Mouse (Mus musculus) cerebellum, postnatal 25 days (tissue): ENCODE measurements at regions not wholly inside any gene's neighbourhood (a gene's known extent, or its start where the extent isn't known, plus 50 kb on each side); places are given as distances from the start of the nearest gene placed in this dataset.

Experiments
- DNase-seq, 2 experiments: peaks; one replicate each; pipeline ENCODE4 v3.0.0; 2021; ENCODE audit warnings: mixed read lengths in 2 of 2

GRCm38 (mm10) chr19:26938911-26939310 lies 53.2 kb downstream of the Gm815 start:
- no peak for DNase-seq

- DNase-seq, result peak; percentile 66 to 72
Observed at GRCm38 (mm10) chr19:26944006-26944405, 58.3 kb downstream of the Gm815 start.

DNA sequence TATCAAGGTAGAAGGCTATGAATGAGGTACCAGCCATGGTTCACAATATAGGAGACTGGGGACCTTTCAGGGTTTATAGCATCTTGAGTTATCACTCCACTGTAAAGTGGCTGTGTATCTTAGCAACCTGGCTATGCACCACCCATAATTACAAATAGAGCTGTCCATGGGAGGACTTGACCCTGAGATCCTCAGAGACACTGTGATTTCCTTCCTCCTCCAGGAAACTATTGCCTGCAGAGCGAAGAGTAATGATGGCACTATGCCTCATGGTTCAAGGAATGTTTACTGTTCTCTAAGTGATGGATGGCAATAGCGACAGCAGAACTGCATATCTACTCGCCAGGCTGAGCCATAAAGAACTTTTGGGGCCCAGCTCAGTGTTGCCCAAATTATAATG lies 60.9 kb downstream of the Gm815 start:
- no peak for DNase-seq

DNA sequence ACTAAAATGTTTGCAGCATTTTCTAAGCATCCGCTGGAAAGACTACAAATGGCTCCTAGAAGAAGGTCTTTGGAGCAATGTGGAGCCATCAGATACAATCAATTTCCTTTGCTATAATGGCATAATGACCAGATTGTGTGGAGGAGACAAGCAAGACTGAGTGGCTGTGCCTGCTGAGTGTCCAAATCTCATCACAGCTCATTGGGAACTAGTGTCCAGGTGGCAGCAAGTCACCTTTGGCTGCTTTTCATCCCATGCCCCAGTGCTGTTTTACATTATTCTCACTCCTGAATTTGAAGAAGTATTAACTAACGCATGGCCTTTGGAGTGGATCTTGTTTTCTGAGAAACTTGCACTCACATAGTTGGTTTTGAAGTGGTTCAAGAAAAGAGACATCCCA lies 62.8 kb downstream of the Gm815 start:
- peak; percentile 68 to 72 for DNase-seq

DNA sequence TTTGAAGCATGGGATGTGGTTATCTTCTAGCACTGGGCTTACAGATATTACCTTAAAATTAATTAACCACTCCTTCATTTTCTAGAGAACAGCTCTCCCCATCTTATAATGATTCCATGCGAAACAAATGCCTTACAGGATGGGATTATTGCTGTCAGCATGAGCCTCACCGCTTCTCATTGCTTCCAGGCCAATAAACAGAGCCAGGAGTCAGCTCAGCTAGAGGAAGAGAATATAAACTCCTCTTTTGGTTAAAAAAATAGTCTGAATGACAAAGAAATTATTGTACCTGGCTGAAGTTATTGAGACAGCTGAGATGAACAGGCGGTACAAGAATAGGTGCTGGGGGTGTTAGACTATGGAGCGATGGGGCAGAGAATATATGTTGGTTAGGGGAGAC lies 63.5 kb downstream of the Gm815 start:
- DNase-seq, result peak; percentile 29 to 41

GRCm38 (mm10) chr19:26953348-26953747 lies 67.7 kb downstream of the Gm815 start:
- DNase-seq, result peak in 1 of 2 experiments; percentile 29

DNA sequence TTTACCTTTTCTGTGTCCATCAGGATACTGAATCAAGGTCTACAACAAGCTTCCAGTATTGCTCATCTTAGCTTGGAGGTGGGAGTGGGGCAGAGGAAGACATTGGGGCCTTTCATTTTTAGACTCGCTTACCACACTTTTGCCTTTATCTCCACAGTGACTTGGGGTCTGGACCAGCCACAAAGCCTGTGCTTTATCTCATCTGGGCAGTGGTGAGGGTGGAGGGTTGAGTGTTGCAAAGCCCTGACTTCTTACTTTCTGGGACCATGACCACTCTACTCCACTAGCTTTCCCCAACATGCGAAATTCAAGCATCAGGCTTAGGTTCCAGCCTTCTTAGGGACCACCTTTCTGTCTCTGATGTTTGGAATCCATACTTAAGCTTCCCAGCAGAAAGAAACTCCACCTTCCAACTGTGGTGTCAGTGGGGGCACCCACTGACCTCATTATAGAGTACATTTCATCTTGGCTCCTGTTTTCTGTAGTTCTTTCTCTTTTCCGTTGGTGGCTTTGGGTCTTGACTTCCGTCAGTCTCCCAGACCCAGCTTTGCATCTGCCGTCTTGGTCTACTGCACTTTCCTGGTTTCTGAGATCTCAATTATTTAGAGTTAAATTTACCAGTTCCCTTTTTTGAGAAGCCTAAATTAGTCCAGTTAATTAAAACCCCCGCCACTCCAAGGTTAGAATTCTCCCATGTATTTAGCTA lies 80.5 kb downstream of the Gm815 start:
- DNase-seq, result no peak

GRCm38 (mm10) chr19:26973058-26973457 lies 87.4 kb downstream of the Gm815 start:
- peak in 1 of 2 experiments; percentile 12 for DNase-seq

- no peak for DNase-seq
Observed at GRCm38 (mm10) chr19:26973773-26974548, 88.3 kb downstream of the Gm815 start.

DNA sequence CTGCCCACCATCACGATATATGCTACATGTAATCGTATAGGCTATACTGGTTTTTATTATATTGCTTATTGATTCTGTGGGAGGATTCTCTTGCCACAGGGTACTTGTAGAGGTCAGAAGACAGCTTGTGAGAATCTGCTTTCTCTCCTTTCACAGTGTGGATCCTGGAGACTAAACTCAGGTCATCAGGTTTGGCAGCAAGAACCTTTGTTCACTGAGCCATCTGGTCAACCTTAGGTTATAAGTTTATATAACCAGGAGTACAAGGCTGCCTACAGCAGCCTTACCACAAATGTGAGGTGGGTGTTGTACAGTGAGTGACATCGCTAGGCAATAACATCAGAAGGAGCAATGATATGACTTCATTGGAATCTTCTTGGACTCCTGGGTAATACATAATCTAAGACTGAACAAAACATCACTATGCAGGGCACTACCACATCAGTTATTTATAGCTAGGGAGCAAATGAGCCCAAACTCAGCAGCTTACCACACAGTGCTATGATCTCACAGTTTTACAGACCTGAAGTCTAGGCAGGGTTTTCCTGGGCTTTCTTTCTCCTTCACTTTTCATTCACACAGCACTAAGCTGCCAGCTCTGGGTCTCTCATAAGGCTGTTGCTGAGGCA lies 89.0 kb downstream of the Gm815 start:
- DNase-seq, result peak in 1 of 2 experiments; percentile 20

- no peak for DNase-seq
Observed at GRCm38 (mm10) chr19:26976604-26977322, 91.1 kb downstream of the Gm815 start.

DNA sequence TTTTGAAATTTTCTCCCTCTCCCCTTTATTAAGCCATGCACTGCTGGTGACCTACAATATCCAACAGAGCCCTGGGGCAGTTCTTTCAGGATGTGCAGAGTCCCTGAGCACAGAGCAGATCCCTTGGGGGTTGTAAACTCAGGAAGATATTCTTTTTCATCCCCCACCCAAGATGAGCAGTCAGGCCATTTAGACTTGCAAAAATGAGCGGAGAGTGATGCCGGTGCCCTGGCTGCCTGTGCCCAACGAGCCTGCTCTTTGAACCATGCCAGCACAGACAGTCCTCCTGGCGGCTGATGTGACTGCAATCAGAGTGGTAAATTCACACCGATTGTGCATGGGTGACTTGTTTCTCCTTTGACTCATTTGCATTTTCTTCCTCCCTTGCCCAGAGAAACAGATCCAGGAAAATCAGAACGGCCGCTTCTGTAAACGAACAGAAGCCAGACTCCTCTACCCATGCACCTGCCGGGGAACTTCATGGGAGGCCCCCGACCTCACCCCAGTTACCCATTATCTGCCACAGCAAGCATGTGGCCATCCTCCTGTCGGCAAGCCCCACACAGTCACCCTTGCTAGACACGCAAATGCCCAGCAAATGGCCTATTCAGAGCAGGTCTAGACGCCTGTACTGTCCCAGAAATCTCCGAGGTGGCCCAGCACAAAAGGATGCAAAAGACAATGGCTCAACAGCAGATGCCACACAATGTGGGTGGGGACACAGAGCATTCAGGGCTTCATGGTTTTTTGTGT lies 92.4 kb downstream of the Gm815 start:
- peak; percentile 29 to 55 for DNase-seq

- no peak for DNase-seq
Observed at GRCm38 (mm10) chr19:26978640-26979007, 92.9 kb downstream of the Gm815 start.

- DNase-seq, result no peak
Observed at GRCm38 (mm10) chr19:26979322-26979721, 93.6 kb downstream of the Gm815 start.

GRCm38 (mm10) chr19:26986672-26987071 lies 101.0 kb downstream of the Gm815 start:
- no peak for DNase-seq

DNA sequence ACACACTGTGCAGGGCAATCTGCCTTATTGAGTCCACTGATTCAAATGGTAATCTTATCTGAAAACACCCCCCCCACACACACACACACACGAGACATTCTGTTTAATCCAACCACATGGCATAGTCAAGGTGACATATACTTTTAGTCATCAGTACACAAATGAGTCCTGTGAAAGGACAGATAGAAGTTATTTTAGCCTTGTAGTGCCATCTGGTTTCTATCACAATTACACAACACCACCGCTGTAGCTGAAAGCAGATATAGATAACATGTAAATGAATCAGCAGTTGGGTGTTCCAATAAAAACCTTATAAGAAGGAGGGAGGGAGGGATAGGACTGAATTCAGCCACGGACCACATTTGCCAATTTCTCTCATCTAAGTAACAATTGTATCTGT lies 101.5 kb downstream of the Gm815 start:
- no peak for DNase-seq

GRCm38 (mm10) chr19:26987909-26988456 lies 102.3 kb downstream of the Gm815 start:
- DNase-seq, result no peak

DNA sequence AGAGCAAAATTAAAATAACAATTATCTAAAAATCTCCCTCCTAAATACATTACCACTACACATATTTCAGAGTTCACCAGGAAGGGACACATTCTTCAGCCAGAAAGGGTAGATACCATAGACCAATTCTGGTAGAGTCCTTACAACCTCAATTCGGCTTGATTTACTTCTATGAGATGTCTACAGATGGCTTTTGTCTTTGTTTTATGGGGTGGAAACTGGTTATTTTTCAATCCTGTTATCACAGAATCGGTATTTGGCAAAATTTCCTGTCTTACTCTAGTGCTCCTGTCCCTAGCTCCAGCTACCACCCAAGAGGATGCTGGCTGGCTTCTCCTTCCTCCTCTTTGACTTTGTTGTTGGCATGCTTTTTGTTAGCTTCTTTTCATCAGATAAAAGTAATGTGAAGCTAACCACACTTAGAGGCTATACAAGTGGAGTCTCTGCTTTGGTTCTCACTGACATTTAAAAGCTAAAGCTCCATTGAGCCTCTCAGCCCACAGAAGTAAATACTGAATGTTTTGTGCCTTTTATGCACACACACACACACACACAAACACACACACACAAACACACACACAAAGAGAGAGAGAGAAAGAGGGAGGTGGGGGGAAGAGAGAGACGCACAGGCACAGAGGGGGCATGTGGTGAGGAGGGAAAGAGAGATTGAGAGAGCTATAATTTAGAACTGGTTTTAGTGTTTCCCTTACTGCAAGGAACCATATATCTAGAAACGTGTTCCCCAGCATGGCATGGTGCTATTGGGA lies 109.1 kb downstream of the Gm815 start:
- DNase-seq, result no peak

GRCm38 (mm10) chr19:26999596-26999995 lies 113.9 kb downstream of the Gm815 start:
- no peak for DNase-seq

DNA sequence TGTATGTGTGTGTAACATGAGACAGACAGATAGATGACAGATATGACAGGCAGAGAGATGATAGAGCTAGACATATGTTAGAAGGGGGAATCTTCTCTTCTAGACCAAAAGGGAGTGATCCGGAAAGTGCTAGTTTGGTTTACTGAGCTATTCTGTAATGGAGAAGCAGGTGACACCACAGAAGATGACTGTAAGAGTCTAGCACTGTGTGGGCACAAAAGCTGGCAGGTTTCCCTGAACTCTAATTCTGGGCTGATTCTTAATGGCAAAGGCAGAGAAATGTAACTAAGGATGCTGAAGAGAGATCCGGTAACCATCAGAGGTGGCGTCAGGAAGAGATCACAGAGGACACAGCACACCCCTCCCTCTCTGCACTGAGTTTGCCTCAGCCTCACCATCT lies 136.2 kb downstream of the Gm815 start:
- no peak for DNase-seq

- DNase-seq, result no peak
Observed at GRCm38 (mm10) chr19:27022917-27023316, 137.2 kb downstream of the Gm815 start.
